Mouse (Mus musculus) cerebellum, adult 8-10 months (tissue): ENCODE measurements at regions not wholly inside any gene's neighbourhood (a gene's known extent, or its start where the extent isn't known, plus 50 kb on each side); places are given as distances from the start of the nearest gene placed in this dataset.

Experiments
- DNase-seq: peaks from one replicate; pipeline ENCODE4 v3.0.0; 2022

GRCm38 (mm10) chr10:98584776-98585175, 329.4 kb upstream of the Atp2b1 start:
- DNase-seq, result no peak

GRCm38 (mm10) chr10:98589726-98590125, 324.5 kb upstream of the Atp2b1 start:
- no peak for DNase-seq

- DNase-seq, result no peak
These were observed 322.1 kb upstream of the Atp2b1 start for GRCm38 (mm10) chr10:98592154-98592553.

GRCm38 (mm10) chr10:98593910-98594309, 320.3 kb upstream of the Atp2b1 start:
- DNase-seq, result no peak

GRCm38 (mm10) chr10:98608221-98608941, 305.8 kb upstream of the Atp2b1 start:
- no peak for DNase-seq

- DNase-seq, result no peak
These were observed 303.5 kb upstream of the Atp2b1 start for GRCm38 (mm10) chr10:98610708-98611107.

- no peak for DNase-seq
These were observed 302.4 kb upstream of the Atp2b1 start for GRCm38 (mm10) chr10:98611707-98612360.

- DNase-seq, result no peak
These were observed 295.3 kb upstream of the Atp2b1 start for GRCm38 (mm10) chr10:98618736-98619525.

- no peak for DNase-seq
These were observed 290.1 kb upstream of the Atp2b1 start for GRCm38 (mm10) chr10:98624103-98624502.

- no peak for DNase-seq
These were observed 289.4 kb upstream of the Atp2b1 start for GRCm38 (mm10) chr10:98624681-98625321.

- no peak for DNase-seq
These were observed 286.0 kb upstream of the Atp2b1 start for GRCm38 (mm10) chr10:98628191-98628590.

GRCm38 (mm10) chr10:98629248-98629647, 285.0 kb upstream of the Atp2b1 start:
- DNase-seq, result no peak

- no peak for DNase-seq
These were observed 276.2 kb upstream of the Atp2b1 start for GRCm38 (mm10) chr10:98637759-98638611.

- DNase-seq, result peak; percentile 46
These were observed 268.5 kb upstream of the Atp2b1 start for GRCm38 (mm10) chr10:98645681-98646122.

- DNase-seq, result no peak
These were observed 267.8 kb upstream of the Atp2b1 start for GRCm38 (mm10) chr10:98646311-98646999.

GRCm38 (mm10) chr10:98648710-98649245, 265.4 kb upstream of the Atp2b1 start:
- no peak for DNase-seq

GRCm38 (mm10) chr10:98650533-98650932, 263.7 kb upstream of the Atp2b1 start:
- DNase-seq, result no peak

- no peak for DNase-seq
These were observed 263.1 kb upstream of the Atp2b1 start for GRCm38 (mm10) chr10:98651127-98651526.

GRCm38 (mm10) chr10:98651599-98651998, 262.6 kb upstream of the Atp2b1 start:
- DNase-seq, result no peak

GRCm38 (mm10) chr10:98652084-98652483, 262.1 kb upstream of the Atp2b1 start:
- no peak for DNase-seq

GRCm38 (mm10) chr10:98660747-98661146, 253.5 kb upstream of the Atp2b1 start:
- DNase-seq, result no peak
